Mouse (Mus musculus) CH12F3 (cell line): ENCODE measurements around the gene Csdc2.

Source experiments
- in situ Hi-C: fragments of 300-500 bp; cut with MboI; formaldehyde crosslinking; loops from 2 replicates; pipeline ENCODE4 v1.14.3; 2020; ENCODE audit warnings: low sequenced_read_pairs

Gene Csdc2

DNA sequence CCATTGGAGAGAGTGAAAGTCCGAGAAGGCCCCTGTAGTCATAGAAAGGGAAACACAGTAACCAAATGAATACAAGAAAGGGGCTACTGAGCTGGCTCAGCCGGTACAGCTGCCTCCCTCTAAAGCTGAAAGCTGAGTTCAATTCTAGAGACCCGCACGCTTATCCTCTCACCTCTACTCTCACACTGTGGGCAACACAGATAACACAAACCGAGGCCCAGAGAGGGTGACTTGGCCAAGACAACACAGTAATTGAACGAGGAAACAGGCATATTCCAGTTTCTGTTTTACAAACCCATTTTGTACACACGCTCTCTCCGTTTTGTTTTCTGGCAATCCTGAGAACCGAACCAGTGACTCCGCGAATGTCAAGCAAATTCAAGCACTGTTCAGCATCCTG is 11.6 kb upstream of the Csdc2 start:
- in situ Hi-C loops, result no loop called here

DNA sequence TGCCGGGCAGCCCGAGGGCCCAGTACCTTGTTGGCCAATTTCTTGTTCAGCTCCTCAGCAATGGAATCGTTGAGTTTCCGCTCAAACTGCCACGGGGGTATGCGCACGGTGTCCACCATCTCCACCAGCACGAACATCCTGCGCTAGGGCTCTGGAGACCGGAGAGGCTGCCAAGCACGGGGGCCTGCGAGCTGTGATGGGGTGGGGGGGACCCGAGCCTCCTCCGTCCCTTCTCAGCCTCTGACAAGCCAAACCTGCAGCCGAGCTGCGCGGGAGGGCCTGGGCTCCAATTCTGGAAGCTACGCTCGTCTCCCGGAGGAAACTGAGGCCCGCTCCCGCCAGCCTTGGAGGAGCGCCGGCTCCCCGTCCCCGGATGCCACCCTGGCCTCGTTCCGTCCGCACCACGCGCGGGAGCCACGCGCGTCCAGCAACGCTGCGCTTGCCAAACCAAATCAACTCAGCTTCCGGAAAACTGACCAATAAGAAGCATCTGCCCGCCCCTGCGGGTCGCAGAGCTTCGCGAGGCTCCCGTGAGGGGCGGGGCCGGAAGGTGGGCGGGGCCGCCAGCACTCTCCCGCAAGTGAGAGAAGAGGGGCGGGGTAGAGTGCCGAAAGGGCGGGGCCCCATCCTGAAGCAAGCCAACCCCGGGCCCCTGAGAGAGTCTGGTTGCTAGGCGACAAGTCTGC is 10.7 kb upstream of the Csdc2 start, which contains the start of gene Polr3h:
Gene Polr3h (minus strand): TSS at position 481 of the 686 bp plus-strand sequence.
- in situ Hi-C loops, result no loop called here

DNA sequence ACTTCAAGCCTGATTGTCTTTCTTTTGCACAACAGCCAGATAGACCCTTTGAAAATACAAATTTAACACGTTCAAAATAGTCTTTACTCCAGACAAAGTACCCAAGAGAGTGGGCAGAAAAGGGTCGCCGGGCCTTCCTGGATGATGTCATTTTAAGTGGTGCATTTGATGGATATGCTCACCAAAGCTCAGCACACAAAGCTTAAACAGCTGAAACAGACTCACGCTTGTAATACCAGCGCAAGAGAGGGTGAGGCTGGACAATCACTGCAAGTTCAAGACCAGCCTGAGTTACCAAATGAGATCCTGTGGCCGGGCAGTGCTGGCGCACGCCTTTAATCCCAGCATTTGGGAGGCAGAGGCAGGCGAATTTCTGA is 10.1 kb upstream of the Csdc2 start:
- in situ Hi-C loops, result no loop called here

DNA sequence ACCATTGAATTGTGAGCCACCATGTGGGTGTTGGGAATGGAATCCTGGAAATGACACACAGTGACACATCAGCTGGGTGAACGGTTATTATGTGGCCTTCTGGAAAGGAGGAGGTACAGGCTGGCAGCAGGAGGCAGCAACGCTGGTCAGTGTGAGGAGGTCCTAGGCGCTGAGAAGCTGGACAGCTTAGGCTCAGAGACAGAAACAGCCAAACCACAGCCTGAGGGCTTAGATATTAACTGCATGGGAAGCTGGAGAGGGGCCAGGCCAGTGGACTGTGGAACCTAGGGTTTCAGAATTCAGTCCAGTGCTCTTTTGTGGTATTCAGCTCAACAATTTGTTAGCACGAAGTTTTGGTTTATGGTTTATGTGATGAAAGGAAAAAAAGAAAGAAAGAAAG is 8.8 kb upstream of the Csdc2 start:
- in situ Hi-C loops, result no loop called here

DNA sequence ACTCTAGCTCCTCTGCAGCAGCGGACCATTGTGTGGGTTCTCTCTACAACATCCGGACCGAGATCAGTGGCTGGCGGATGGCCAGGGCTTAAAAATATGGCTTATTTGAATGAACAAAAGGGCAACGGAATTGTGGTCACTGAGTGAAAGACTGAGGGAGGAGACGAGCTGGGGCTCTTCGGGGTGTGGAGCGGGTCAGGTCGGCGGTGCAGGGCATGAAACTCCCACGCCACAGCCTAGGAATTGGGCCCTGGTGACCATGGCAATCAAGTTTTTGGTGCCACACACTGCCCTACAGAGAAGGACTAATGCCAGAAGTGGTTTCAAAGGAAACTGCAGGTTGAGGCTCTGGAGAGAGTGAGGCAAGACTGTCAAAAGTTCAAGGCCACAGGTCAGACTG is 8.3 kb upstream of the Csdc2 start:
- in situ Hi-C loops, result no loop called here

DNA sequence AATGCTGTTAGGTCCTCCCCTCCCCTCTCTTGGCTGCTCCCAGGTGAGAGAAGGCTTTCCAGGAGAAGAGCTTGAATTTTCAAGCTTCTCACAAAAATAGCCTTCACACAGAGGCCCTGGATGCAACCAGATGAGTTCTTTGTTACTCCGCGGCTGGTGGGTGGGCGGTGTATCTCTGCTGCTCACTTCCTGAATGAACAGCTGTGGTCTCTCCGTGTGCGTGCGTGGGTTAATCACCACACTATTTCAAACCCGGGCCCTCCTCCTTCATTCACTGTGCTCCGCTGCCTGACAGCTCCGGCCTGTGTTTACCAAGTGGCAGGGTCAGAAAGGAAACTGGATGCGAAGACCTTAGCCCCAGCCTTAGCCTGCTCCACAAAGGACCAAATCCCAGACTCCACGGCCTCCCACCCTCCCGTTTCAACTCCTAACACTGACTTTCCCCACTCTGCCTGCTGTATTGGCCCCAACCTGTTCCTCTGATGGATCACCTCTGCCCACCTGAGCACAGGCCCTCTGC is 3.5 kb upstream of the Csdc2 start:
- in situ Hi-C loops, result no loop called here

DNA sequence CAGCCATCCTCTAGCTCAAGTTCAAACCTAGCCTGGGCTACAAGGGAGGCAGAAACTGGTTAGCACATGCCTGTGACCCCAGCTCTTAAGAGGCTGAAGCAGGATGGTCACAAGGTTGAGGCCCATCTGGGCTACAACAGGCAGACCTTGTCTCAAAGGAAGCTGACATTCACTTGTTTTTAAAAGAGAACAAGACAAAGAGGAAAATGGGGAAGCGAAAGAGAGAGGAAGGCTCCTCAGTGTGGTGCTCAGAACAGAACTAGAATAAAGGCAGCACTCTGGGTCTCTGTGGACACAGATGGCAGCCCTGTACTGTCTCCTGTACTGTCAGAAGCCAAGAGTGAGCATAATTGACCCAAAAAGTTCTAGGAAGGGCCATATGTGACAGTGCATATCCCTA is 2.6 kb upstream of the Csdc2 start:
- in situ Hi-C loops, result no loop called here

DNA sequence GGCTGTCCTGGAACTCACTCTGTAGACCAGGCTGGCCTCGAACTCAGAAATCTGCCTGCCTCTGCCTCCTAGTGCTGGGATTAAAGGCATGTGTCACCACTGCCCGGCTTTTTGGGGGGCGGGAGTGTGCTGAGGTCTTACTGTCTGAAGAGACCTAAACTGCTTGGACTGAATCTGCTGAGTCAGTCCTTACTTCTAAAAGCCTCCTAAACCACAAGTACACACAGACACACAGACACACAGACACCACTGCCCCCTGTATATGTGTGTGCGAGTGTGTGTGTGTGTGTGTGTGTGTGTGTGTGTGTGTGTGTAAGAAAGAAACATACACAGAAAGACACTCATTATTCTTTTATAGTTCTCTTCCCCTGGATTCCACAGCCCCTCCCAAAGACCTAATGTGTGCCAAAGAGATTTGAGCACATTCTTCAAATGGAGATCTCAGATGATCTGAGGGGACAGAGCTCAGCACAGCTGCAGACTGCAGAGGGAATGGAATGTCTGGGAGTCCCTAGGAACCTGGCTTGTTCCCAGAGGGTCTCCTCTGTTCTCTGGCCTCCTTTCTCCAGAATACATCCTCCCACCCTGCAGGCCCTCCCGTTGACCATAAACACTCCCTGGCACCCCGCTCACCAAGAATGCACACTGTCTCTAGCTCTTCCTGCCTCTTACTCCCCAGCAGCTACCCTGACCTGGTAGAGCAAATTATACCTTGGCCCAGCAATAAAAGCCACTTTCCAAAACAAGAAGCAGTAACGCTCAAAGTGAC is 506 bp upstream of the Csdc2 start:
- in situ Hi-C loops, result no loop called here

DNA sequence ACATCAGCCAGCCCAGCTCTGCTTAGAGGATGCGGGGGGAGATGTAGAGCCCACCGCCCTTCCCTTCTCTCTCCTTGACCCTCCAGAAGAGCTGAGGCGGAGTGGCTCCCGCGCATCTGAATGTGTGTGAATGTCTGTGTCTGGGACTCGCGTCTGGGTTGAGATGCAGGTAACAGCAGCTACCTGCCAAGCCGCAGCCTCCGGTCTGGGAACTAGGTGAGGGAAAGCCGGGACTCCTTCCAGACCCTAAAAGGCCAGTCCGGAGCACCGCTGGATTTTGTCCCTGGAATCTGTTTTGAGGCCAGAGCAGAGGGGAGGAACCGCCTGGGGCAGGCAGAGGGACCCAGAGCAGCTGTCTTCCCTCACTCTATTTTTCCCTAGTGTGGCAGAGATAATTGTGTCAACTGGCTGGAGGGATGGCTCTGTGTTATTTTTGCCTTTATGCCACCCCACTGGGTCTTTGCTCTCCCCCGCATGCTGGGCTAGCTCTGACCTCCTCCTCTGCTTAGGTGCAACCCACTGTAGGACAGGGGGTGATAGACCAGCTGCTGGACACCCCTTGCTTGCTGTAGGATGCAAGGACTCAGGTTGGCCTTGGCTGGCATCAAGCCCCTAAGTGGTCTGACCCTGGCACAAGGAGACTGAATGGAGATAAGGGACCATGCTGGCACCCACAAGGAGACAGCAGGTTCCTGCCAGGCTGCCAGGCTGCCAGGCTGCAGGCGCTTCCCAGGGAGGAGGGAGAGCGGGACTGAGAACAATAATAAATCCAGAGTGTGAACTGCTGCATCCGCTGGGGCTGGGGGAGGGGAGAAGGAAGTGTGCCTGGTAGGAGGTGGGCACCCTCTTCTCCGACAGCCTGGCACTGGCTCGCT is 776 bp downstream of the Csdc2 start:
- in situ Hi-C loops, result no loop called here

DNA sequence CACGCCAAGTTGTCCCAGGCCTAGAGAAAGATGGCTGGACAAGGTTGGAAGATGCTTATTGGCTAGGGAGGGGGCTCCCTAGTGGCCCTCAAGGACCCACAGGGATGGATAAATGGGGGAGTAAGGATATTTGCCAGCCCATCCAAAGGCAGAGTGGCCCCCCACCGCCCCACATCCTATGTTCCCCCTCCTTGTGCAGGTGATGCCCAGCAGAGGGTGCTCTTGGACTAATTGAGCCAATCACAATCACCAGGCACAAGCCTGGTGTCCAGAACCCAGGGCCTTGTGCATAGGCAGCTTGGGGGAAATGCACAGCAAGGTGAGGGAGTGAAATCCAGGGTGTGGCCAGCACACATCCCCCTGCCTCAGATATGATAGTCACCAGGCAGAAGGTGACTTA is 1.7 kb downstream of the Csdc2 start:
- in situ Hi-C loops, result no loop called here

DNA sequence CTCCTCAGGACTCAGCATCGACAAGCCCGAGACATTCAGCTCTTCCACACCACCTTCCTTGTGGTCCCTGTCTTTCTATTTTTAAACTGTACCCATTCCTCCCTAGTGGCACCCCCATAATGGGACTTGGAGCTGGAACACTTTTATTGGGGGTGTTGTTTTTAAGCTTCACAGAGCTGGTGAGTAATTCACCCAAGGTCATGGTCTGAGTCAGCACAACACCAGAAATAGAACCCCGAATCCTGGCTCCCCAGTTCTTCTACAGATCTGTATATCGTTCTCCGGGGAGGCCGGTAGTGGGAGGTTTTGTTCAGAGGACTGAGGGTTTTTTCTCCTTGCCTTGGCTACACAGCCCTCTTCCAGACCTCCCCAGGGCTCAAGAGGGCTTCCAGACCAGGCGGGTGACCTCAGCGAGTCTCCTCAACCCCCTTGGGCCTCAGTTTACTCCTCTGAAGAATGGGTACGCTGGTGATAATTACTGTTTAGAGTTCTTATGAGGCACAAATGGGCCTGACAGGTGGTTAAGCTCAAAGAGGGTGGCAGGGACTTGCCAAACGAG is 2.7 kb downstream of the Csdc2 start:
- in situ Hi-C loops, result no loop called here

DNA sequence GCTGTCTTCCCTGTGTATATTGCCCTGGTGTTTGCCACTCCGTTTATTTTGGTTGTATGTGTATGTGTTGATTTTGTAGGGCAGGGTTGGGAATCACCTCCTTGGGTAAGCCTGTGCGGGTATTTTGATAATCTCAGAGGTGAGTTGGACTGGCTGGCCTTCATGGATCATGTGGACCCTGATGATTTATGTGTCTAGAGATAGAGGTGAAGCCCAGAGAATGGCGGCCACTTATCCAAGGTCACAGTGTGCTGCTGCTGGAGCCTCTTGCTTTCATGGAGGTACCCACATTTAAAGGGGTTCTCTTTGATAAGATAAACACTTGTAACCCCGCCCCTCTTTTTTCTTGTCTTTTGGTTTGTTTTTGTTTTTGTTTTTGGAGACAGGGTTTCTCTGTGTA is 3.2 kb downstream of the Csdc2 start:
- in situ Hi-C loops, result no loop called here

DNA sequence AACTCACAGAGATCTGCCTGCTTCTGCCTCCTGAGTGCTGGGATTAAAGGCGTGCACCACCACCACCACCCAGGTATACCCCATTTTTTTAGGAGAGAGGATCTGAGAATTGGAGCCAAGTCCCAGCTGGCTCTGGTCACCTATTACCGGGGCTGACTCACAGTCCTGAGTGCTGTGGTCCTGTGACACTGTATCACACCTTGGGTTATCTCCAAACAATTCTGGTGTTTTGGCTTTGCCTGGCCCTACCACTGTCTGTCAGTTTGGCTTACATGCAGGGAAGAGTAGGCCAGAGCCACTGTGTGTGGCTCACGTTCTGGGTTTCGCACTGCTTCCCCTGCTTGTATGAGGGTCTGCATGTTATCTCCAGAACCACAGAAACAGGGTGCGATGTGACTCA is 3.7 kb downstream of the Csdc2 start:
- in situ Hi-C loops, result no loop called here

DNA sequence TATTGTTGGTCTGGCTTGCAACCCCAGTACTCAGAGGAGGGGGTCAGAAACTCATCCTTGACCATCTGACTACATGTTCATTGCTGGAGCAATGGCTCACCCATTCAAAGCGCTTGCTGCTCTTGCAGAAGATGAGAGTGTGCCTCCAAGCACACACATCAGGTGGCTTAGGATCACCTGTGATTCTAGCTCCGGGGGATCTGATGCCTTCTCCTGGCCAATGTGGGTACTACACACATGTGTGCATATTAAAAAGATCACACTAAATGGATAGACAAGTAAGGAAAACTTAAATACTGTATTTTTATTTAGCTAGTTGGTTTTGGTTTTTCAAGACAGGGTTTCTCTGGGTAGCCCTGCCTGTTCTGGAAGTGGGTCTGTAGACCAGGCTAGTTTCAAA is 4.5 kb downstream of the Csdc2 start:
- in situ Hi-C loops, result no loop called here

DNA sequence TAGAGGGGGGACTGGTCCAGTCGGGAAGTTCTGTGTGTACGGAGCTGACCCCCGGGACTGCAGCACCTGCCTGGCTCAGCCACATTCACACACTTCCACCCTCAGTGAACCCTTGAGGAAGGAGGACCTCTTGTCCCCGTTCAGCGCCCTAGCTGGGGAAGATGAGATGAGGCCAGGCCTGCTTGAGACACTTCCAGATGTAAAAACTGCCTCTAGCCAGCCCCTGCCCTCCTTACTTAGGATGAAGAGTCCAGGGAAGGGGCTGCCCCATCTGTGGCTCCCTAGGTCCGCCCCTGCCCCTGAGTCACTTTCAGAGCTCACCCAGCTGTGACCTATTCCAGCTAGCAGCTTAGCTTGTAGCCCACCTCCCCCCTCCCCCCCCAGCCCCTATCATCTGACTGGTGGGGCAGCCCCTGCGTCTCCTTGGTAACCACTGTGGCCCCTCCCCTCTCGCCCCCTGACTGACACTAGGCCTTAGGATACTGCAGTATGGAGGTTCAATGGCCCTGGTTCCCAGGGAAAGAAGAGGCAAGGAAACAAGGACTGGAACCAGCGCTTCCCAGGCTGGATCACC is 6.7 kb downstream of the Csdc2 start:
- in situ Hi-C loops, result no loop called here

DNA sequence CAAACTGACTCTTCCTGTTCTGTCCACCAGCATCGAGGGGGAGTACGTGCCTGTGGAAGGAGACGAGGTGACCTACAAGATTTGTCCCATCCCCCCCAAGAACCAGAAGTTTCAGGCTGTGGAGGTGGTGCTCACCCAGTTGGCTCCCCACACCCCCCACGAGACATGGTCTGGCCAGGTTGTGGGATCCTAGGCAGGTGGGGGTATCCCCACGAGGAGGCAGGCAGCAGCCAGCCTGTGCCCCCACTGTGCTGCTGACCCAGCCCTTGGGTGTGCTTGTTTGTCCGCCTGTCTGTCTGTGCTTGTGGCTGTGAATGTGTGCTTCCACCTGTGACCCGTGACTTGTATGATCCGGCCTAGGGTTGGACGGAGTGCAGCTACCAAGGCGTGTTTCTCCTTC is 12.5 kb downstream of the Csdc2 start:
- in situ Hi-C loops, result no loop called here

DNA sequence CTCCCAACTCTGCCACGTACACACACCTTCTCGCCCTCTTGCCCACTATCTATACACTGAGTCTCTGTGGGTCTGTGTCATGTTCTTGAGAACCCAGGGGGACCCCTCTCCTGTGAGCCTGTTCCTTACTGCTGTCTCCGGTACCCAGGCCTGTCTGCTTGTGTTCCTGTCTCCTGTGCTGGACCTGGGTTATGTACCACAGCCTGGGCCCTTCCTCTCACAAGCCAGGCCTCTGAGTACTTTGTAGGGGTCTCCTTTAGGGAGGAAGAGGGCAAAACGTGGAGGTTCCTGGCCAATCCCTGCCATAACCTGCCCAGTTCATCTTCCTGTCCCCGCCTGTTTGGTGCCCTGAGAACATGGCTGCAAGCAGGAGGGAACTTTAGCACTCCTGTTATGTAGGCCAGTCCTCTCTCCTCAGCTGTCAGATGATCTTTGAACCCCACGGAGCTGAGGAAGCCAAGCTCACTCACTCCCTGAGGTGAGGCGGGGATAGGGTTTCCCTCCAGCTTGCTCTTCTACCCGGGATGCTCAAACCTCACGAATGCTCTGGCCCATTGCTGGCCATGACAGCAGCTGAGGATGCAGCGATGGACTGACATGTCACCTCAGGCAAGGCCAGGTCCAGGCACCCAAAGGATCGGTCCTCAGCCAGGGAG is 13.0 kb downstream of the Csdc2 start:
- in situ Hi-C loops, result no loop called here

DNA sequence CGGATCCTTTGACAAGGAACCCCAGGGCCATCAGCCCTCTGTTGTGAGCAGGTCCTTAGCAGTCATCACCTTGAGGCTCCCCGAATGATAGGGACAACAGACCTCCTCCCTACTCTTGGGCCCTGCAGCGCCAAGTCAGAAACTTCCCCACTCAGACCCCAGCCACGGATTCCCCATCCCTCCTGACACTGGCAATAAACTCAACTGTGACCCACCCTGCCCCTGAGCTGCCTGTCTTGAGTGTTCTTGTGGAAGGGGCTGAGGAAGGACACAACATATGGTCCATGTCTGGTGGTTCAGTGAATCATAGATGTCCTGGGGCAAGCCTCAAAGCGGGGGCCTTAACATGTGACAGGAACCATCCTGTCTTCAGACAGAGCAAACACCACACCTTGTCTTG is 14.2 kb downstream of the Csdc2 start:
- in situ Hi-C loops, result no loop called here

DNA sequence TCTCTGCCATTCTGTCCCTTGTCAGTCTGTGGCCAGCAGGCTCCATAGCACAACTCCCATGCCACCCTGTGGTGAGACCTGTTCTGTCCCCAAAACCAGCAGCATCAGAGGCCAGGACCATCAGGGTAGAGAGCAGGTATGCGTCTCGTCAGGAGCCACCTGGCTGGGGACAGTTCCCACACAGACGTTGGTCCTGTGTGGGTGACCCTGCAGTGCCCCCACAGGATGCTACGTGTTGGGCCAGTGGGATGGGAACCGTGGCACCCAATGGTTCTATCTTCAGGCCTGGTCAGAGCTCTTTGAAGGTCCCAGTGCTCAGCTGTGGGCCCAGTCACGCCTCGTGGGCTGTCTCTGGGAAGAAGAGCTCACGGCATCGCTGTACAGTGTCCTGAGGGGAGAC is 14.6 kb downstream of the Csdc2 start:
- in situ Hi-C loops, result no loop called here

DNA sequence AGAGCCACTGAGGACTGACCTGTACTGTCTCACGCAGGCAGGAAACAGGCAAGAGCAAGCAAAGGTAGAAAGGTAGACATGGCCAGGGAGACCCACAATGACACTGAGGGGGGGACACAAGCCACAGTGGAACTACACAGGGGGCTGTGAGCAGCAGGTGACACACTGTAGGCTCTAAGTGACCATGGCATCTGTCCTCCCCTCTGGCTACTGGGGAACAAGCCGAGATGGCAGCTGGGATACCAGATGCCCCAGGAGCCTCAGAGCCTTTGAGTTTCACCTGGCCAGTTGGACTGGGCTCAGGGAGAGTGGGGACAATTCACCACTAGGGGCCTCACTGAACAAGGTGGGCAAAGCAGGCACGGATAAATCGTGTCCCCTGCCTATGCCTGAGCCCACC is 15.8 kb downstream of the Csdc2 start:
- in situ Hi-C loops, result no loop called here
